Mouse (Mus musculus) MEL (cell line): Measurements from ENCODE around the gene Mylip. TPM values are rescaled to one million over a fixed set of nuclear protein-coding genes. Genes with fewer than 3 reads are reported as not detected.

Experiments
- DNase-seq: peaks from one replicate; pipeline ENCODE4 v3.0.0; 2011; ENCODE audit warnings: low read depth, low spot score
- H3K27ac ChIP-seq: 2 replicates; pipeline ENCODE4 v1.5.1; 2012; ENCODE audit warnings: low read depth, mild to moderate bottlenecking, control low read depth, low read length, moderate library complexity; ENCODE audit not compliant: control insufficient read depth
- H3K27me3 ChIP-seq, 2 experiments: fragments of 150-350 bp in 1 of 2; sonication (generic) in 1 of 2; 2 replicates each; pipeline ENCODE4 v1.6.1; 2012; ENCODE audit warnings: low read length in 2 of 2, mild to moderate bottlenecking in 2 of 2, improper control_type of control experiment in 1 of 2, moderate library complexity in 1 of 2; ENCODE audit not compliant: insufficient read depth in 2 of 2, control insufficient read depth in 1 of 2
- H3K36me3 ChIP-seq, 2 experiments: 2 replicates each; pipeline ENCODE4 v1.6.1; 2012 to 2014; ENCODE audit warnings: low read length in 2 of 2, improper control_type of control experiment in 1 of 2, inconsistent platforms in 1 of 2, mild to moderate bottlenecking in 1 of 2; ENCODE audit not compliant: insufficient read depth in 2 of 2, control insufficient read depth in 1 of 2
- H3K4me1 ChIP-seq, 2 experiments: fragments of 150-350 bp in 1 of 2; sonication (generic) in 1 of 2; 2 replicates each; pipeline ENCODE4 v1.6.1; 2012; ENCODE audit warnings: low read length in 2 of 2, improper control_type of control experiment in 1 of 2, mild to moderate bottlenecking in 1 of 2; ENCODE audit not compliant: insufficient read depth in 2 of 2, control insufficient read depth in 1 of 2
- H3K4me3 ChIP-seq, 2 experiments: fragments of 150-350 bp in 1 of 2; sonication (generic) in 1 of 2; 2 replicates each; pipeline ENCODE4 v1.5.1; 2012; ENCODE audit warnings: low read depth in 2 of 2, low read length in 2 of 2, mild to moderate bottlenecking in 2 of 2, moderate library complexity in 2 of 2, control low read depth in 1 of 2, improper control_type of control experiment in 1 of 2; ENCODE audit not compliant: control insufficient read depth in 1 of 2, insufficient read depth in 1 of 2
- H3K79me2 ChIP-seq: 2 replicates; pipeline ENCODE4 v1.6.1; 2012; ENCODE audit warnings: mild to moderate bottlenecking, low read length, moderate library complexity; ENCODE audit not compliant: control insufficient read depth, poor library complexity, insufficient read depth
- H3K9ac ChIP-seq: 2 replicates; pipeline ENCODE4 v1.6.1; 2012; ENCODE audit warnings: low read depth, mild to moderate bottlenecking, control low read depth, low read length, moderate library complexity; ENCODE audit not compliant: control insufficient read depth, poor library complexity, severe bottlenecking
- H3K9me3 ChIP-seq: fragments of 150-350 bp; sonication (generic); replicated peaks from 2 replicates; pipeline ENCODE4 v1.6.1; 2012; ENCODE audit warnings: mild to moderate bottlenecking, low read length, improper control_type of control experiment, moderate library complexity; ENCODE audit not compliant: insufficient read depth
- BHLHE40 ChIP-seq: IDR thresholded peaks from 2 replicates; pipeline ENCODE4 v1.6.1; 2012; ENCODE audit warnings: low read depth, mild to moderate bottlenecking, inconsistent platforms, low read length, improper control_type of control experiment, borderline replicate concordance
- CHD2 ChIP-seq: IDR thresholded peaks from 2 replicates; pipeline ENCODE4 v1.6.1; 2011; ENCODE audit warnings: low read length, improper control_type of control experiment
- E2F4 ChIP-seq: IDR thresholded peaks from 2 replicates; pipeline ENCODE4 v1.6.1; 2011; ENCODE audit warnings: low read depth, low read length, improper control_type of control experiment, borderline replicate concordance
- ELF1 ChIP-seq: IDR thresholded peaks from 2 replicates; pipeline ENCODE4 v1.6.1; 2014; ENCODE audit warnings: low read depth, mild to moderate bottlenecking, inconsistent platforms, low read length, improper control_type of control experiment, moderate library complexity
- ETS1 ChIP-seq: IDR thresholded peaks from 2 replicates; pipeline ENCODE4 v1.6.1; 2012; ENCODE audit warnings: low read depth, mild to moderate bottlenecking, inconsistent platforms, low read length, improper control_type of control experiment, moderate library complexity
- HCFC1 ChIP-seq: IDR thresholded peaks from 2 replicates; pipeline ENCODE4 v1.6.1; 2012; ENCODE audit warnings: low read depth, mild to moderate bottlenecking, inconsistent platforms, low read length, improper control_type of control experiment, moderate library complexity
- JUND ChIP-seq: IDR thresholded peaks from 2 replicates; pipeline ENCODE4 v1.6.1; 2011; ENCODE audit warnings: low read depth, mild to moderate bottlenecking, improper control_type of control experiment, low read length
- KAT2A ChIP-seq: conservative IDR thresholded peaks from 2 replicates; pipeline ENCODE4 v1.6.1; 2012; ENCODE audit warnings: low read depth, low read length, improper control_type of control experiment, inconsistent platforms
- MEF2A ChIP-seq: IDR thresholded peaks from 2 replicates; pipeline ENCODE4 v1.6.1; 2014; ENCODE audit warnings: low read depth, mild to moderate bottlenecking, inconsistent platforms, low read length, improper control_type of control experiment; ENCODE audit not compliant: poor library complexity, insufficient replicate concordance, severe bottlenecking; ENCODE audit errors: extremely low read depth
- MYB ChIP-seq: IDR thresholded peaks from 2 replicates; pipeline ENCODE4 v1.6.1; 2011; ENCODE audit warnings: mild to moderate bottlenecking, low read depth, low read length, improper control_type of control experiment
- NELFE ChIP-seq: IDR thresholded peaks from 2 replicates; pipeline ENCODE4 v1.6.1; 2011; ENCODE audit warnings: low read depth, low read length, improper control_type of control experiment
- NRF1 ChIP-seq: IDR thresholded peaks from 2 replicates; pipeline ENCODE4 v1.6.1; 2014; ENCODE audit warnings: low read depth, mild to moderate bottlenecking, inconsistent platforms, low read length, improper control_type of control experiment, moderate library complexity; ENCODE audit not compliant: poor library complexity, insufficient read depth, severe bottlenecking
- POLR2A ChIP-seq, 2 experiments: IDR thresholded peaks; 2 replicates each; pipeline ENCODE4 v1.6.1; 2011 to 2012; ENCODE audit warnings: low read length in 2 of 2, mild to moderate bottlenecking in 2 of 2, control low read depth in 1 of 2, improper control_type of control experiment in 1 of 2, low read depth in 1 of 2, moderate library complexity in 1 of 2; ENCODE audit not compliant: control insufficient read depth in 1 of 2, insufficient read depth in 1 of 2, poor library complexity in 1 of 2
- RCOR1 ChIP-seq: IDR thresholded peaks from 2 replicates; pipeline ENCODE4 v1.6.1; 2012; ENCODE audit warnings: low read depth, mild to moderate bottlenecking, inconsistent platforms, low read length, improper control_type of control experiment
- SIN3A ChIP-seq: IDR thresholded peaks from 2 replicates; pipeline ENCODE4 v1.6.1; 2012; ENCODE audit warnings: low read length, improper control_type of control experiment, inconsistent platforms
- SMC3 ChIP-seq: IDR thresholded peaks from 2 replicates; pipeline ENCODE4 v1.6.1; 2011; ENCODE audit warnings: low read depth, low read length, improper control_type of control experiment
- TAL1 ChIP-seq: IDR thresholded peaks from 2 replicates; pipeline ENCODE4 v1.6.1; 2012; ENCODE audit warnings: mild to moderate bottlenecking, inconsistent platforms, low read length, moderate library complexity, mixed read lengths
- TCF12 ChIP-seq: IDR thresholded peaks from 2 replicates; pipeline ENCODE4 v1.6.1; 2014; ENCODE audit warnings: low read depth, mild to moderate bottlenecking, inconsistent platforms, low read length, improper control_type of control experiment, moderate library complexity
- polyA plus RNA-seq, 2 experiments: library from polyadenylated mRNA; stranded (reverse) in 1 of 2; unstranded in 1 of 2; fragments of >175 nt in 1 of 2; fragments of >200 nt in 1 of 2; gene quantifications; 2 replicates each; pipeline versions ENCODE4 v1.2.1 to v1.2.4; 2012; ENCODE audit warnings: low replicate concordance in 2 of 2, low read depth in 1 of 2; ENCODE audit not compliant: insufficient read length in 2 of 2, insufficient read depth in 1 of 2, missing spikeins in 1 of 2
- total RNA-seq: library from RNA; depleted of rRNA; stranded (reverse); fragments of 300-350 nt; gene quantifications from 2 replicates; pipeline ENCODE4 v1.2.3, GENCODE M21; 2012

Mylip gene
- total and polyA plus RNA-seq, 3 experiments: 1.4 to 7.6 TPM; not detected in 1

GRCm38 (mm10) chr13:45354824-45355223 is 34.7 kb upstream of the Mylip start:
- TF ChIP-seq HCFC1: peak; percentile 87
- peak; percentile 54 for TF ChIP-seq KAT2A
- no peak for TF ChIP-seq BHLHE40
- peaks cover 0 to 8% of the 10 kb centered on the region in 2 experiments; a peak in 2 of 4 replicates for H3K36me3 ChIP-seq
- no peak overlapping the region for H3K9ac ChIP-seq
- DNase-seq: peak; percentile 31
- H3K27ac ChIP-seq: no peak overlapping the region
- no peaks in the 10 kb centered on the region for H3K79me2 ChIP-seq
- no peaks in the 10 kb centered on the region for H3K27me3 ChIP-seq
- no peaks in the 10 kb centered on the region for H3K9me3 ChIP-seq
- H3K4me3 ChIP-seq: no peak overlapping the region
- peaks cover 0 to 4% of the 10 kb centered on the region in 2 experiments; a peak in 1 of 4 replicates for H3K4me1 ChIP-seq

GRCm38 (mm10) chr13:45358208-45358607 is 31.3 kb upstream of the Mylip start:
- no peak for TF ChIP-seq MYB
- no peak for TF ChIP-seq RCOR1
- no peak for TF ChIP-seq ETS1
- TF ChIP-seq TAL1: no peak
- no peak for TF ChIP-seq TCF12
- no peak for TF ChIP-seq KAT2A
- no peak for TF ChIP-seq NRF1
- no peak for TF ChIP-seq SMC3
- no peak for TF ChIP-seq CHD2
- TF ChIP-seq E2F4: no peak
- TF ChIP-seq POLR2A (IDR thresholded peaks at IDR 0.05; ENCODE audit: control insufficient read depth in 1 of 2, insufficient read depth in 1 of 2, low read depth in 1 of 2, low read length in 2 of 2, poor library complexity in 1 of 2): no peak
- no peak for TF ChIP-seq ELF1
- TF ChIP-seq JUND: no peak
- no peak for TF ChIP-seq MEF2A
- no peak for TF ChIP-seq NELFE
- no peak for TF ChIP-seq SIN3A
- Histone ChIP-seq H3K9me3 (no peaks in the 10 kb centered on the region), H3K9ac (no peak overlapping the region), H3K27me3 (no peaks in the 10 kb centered on the region), H3K36me3 (peaks cover 0 to 8% of the 10 kb centered on the region in 2 experiments; a peak in 2 of 4 replicates), H3K4me1 (peaks cover 0 to 4% of the 10 kb centered on the region in 2 experiments; a peak in 1 of 4 replicates), H3K27ac (no peak overlapping the region), H3K79me2 (no peaks in the 10 kb centered on the region), H3K4me3 (no peak overlapping the region)
- DNase-seq: peak; percentile 14
